Mouse (Mus musculus) retina, postnatal 7 days (tissue): ENCODE measurements at regions not wholly inside any gene's neighbourhood (a gene's known extent, or its start where the extent isn't known, plus 50 kb on each side); places are given as distances from the start of the nearest gene placed in this dataset.

Experiments used
- DNase-seq: peaks from one replicate; pipeline ENCODE4 v3.0.0-alpha.2; 2012; ENCODE audit warnings: low read depth, low spot score

GRCm38 (mm10) chr3:64898610-64899009, 54.0 kb upstream of the Vmn2r7 start:
- DNase-seq: no peak

DNA sequence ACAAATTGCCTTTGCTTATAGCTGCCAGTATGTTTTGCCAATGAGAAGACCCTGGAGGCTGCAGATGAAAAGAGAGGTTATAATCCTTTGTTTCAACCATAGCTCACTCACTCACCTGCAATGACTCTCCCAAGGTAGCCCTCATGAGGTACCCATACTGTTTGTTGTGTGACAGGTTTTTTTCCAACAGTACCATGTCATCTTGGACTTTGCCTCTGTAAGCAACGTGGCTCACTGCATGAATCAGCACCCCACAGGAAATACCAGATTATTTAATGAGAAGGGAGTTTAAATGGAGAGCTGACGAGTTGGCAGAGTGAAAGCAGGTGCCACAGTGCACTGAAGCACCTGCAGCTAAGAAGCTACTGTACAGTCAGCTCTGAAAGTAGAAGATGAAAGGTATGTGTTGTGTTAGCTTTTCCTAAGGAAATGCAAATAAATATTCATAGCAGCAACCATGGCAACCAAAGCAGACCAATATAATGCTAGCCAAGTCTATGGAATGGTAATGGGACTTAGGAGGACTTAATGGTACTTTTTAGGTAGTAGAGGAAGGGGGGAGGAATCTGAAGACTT, 56.8 kb upstream of the Vmn2r7 start:
- DNase-seq: no peak

DNA sequence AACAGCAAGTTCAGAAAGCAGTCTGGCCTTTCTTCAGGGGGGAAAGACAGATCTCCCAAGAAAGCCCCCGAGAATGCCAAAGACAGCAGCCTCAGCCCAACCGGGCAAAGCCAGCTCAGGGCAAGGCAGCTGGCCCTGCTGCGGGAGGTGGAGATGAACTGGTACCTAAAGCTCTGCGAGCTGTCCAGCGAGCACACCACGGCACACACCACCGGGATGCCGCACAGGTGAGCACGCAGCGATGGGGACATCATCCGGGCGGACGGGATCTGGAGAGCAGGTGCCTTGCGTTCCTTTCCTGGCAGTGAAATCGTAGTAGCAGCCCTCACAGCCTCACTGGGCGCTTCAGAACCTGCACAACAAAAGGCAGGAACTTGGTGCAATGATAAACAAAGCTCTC, 104.7 kb upstream of the Vmn2r7 start:
- DNase-seq: no peak

GRCm38 (mm10) chr3:64964667-64965415, 120.3 kb upstream of the Vmn2r7 start:
- no peak for DNase-seq

DNA sequence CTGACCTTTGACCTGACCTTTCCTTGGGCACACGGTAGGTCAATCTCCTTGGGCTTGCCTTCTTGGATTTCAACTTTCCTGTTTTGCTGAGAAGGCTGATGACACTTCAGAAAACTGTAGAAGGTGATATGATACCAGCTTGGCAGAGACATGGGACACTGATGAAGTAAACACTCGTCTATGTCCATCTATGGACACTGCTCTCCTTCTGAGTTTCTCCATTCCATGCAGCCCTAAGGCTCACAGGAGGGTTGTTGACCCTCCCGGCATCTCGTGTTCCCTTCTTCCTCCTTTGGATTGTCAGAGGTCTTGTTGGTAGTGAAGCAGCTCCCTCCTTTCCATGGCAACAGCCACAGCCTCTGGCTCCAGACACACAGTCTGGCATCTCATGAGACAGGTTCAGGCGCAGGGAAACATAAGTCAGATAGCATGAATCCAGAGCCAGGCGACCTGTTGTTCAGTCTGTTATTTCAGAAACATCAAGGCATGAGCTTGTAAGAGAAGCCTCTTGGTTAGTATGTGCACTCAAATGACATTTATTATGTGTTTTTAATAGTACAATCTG, 120.9 kb upstream of the Vmn2r7 start:
- DNase-seq: no peak

DNA sequence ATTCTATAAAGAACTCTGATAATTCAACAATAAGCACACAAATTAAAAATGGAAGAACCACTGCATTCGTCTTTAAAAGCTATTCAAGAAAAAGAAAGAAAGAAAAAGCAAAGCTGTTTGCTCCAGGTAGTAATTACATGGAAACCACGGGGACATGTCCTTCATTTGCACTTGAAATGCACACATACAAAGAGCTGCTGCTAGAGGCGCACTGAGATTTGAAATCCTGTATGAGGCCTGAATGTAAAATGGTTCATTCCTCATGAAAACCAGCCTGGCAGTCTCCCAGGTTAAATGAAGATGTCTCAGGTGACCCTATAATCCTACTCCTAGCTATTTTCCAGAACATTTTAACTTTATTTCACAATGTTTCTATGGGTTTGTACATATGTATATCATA, 123.7 kb upstream of the Vmn2r7 start:
- no peak for DNase-seq

- DNase-seq: peak; percentile 4
These were observed 124.8 kb upstream of the Kcnab1 start for GRCm38 (mm10) chr3:64984369-64984768.

DNA sequence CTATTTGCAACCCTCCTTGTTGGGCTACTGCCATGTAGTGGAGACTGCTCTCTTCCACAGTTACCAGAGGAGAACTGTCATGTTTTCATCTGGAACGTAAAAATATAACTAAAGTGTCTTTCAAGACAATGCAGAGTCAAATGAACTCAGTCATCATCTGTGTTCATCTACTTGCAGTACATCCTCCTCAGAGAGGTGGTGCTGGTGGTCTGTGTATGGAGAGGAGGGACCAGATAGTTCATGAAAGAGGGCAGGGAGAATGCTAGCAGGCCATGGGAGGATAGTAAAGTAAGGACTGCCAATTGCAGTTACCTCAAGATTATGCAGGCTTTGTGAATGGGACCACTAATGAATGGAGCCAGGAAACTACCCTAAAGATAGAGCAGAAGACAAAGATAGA, 121.5 kb upstream of the Kcnab1 start:
- DNase-seq: peak; percentile 8

DNA sequence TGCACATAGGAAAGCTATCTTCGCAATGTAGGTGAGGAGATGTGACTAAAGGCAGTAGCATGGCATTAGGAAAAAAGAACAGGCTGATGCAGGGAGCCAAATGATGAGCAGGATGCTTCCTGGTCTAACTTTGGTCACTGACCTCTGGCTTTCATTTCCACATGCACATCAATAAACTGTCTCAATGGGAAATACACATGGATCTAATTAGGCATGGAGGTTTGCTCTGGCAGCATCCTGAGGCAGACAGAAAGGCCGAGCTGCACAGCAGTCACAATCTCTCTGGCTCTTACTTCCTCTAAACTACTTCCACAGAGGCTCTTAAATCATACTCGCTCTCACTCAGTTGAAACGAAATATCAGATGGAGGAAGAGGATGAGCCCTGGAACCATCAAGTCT, 112.7 kb upstream of the Kcnab1 start:
- no peak for DNase-seq

DNA sequence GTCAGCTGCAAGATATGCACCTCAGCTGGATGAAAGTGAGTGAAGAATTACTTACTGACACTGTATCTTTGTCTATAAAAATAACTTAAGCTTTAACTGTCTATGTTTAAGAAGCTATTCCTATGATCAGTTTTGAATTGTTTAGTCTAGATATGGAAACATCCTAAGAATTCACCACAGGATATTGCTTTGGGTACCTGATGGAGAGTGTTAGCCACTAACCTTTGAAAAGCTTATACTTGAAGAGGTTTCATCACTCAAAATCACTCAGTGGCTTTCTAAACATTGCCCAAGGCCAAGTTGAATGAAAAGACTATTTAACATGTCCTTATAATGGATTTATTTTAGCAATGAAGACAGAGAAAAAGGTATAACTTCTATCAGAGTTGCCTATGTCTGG, 111.6 kb upstream of the Kcnab1 start:
- no peak for DNase-seq

DNA sequence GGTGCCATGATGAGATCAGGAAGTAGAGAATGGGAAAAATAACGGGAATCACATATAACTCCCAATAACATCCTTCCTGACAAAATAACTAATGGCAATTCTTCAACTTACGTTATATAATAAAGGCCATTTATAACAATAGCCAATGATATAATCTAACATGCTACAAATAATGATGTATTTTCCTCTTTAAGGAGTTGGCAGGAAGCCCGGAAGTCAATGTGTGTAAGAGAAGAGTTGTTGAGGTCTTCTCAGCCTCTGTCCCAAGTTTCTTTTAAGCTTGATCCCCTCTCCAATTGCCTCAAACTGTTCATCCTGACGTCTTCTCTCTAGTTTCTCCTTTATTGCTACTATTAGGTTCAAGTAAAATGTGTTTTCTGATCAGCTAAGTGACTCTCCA, 108.1 kb upstream of the Kcnab1 start:
- DNase-seq: no peak

- DNase-seq: no peak
These were observed 106.6 kb upstream of the Kcnab1 start for GRCm38 (mm10) chr3:65002578-65002977.

DNA sequence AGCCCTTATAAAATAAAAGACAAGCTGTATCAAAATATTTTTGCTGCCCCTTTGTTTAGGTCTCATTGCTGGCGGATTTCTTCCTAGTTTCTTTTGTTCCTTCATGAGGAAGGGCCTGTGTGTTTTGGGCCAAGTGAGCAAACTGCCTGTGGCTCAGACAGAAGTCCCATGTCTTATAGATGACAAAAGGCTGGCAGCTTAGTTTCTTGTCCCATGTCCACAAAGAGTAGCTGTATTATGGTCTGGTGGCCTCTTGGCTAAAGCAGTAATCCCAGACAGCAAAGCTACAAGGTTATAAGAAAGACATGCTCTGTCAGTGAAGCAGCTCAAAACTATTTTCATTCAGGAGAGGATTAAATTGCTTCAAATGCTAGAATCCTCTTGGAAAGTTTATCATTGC, 103.1 kb upstream of the Kcnab1 start:
- DNase-seq: no peak

DNA sequence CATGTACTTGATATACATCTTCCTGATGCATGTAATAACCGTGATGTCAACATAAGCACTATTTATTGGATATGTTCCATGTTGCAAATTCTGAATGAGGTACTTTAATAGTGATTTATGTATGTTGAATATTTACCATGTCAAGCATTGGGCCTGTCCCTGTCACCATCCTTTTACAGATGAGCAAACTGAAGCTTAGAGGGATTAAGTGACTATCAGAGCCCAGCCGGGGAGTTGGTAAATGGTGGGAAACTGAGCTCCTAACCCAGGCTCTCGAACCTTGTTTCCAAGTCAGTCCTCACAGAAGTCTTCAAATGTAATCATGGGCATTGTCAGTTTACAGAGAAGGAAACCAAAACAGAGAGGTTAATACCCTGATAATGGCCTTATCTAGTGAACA, 102.6 kb upstream of the Kcnab1 start:
- no peak for DNase-seq

- DNase-seq: no peak
These were observed 85.3 kb upstream of the Kcnab1 start for GRCm38 (mm10) chr3:65023876-65024275.

DNA sequence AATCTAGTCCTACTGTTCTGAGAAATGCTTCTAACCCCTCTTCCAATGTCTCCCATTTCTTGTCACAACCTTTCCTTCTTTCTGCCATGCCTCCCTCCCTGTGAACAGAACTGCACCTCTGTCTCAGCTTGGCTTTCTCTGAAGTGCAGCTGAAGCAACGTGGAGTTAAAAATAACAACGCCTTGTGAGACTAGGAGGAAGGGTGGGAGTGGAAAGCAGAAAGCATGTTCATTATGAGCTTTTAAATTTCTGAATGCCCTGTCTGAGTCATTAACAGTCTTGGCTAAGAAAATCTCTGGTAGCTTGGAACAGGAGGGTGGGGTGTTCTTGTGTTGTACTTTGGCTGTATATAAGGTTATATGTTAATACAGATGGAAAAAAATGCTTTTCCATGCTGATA, 71.6 kb upstream of the Kcnab1 start:
- no peak for DNase-seq

DNA sequence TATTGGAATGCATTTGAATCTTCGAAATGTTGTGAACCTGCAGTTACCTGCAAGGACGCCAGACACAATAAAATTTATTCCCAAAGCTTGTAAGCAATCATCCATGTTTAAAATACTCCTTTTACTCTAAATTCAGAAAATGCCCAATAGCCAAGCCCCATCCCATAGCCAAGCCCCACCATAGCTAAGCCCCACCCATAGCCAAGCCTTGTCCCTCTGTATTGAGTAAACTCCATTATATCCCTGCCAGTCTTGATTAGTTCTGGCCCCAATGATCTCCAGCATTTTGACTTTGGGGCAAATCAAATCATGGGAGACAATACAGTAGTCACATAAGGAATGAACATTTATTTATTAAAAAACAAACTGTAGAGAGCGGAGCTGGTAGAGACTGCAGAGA, 61.3 kb upstream of the Kcnab1 start:
- DNase-seq: no peak

GRCm38 (mm10) chr3:65055401-65055800, 53.8 kb upstream of the Kcnab1 start:
- peak; percentile 0 for DNase-seq
